Mouse (Mus musculus) midbrain, postnatal 0 days (tissue): ENCODE data around the gene Szrd1. TPM values are rescaled to one million over a fixed set of nuclear protein-coding genes. Genes with fewer than 3 reads are reported as not detected.
A peak's percentile ranks its signal among the peaks of the same experiment; 100 is the strongest.

ENCODE experiments used
- ATAC-seq: fragments of 200-750 bp; cut with Nextera tagmentation; 2 replicates; pipeline ENCODE4 v1.8.0; 2017; ENCODE audit warnings: moderate number of reproducible peaks, mild to moderate bottlenecking, moderate TSS enrichment, moderate library complexity; ENCODE audit not compliant: low FRiP score
- DNase-seq: peaks from one replicate; pipeline ENCODE4 v3.0.0-alpha.2; 2015; ENCODE audit warnings: low spot score
- H3K27ac ChIP-seq: fragments of 300-500 bp; sonication (generic); 2 replicates; pipeline ENCODE4 v1.5.1; 2014; ENCODE audit warnings: low read depth, mild to moderate bottlenecking, low read length, mixed read lengths
- H3K27me3 ChIP-seq: fragments of 300-500 bp; sonication (generic); 2 replicates; pipeline ENCODE4 v1.6.1; 2014; ENCODE audit warnings: low read length, control low read depth, mixed read lengths; ENCODE audit not compliant: insufficient read depth
- H3K36me3 ChIP-seq: fragments of 300-500 bp; sonication (generic); 2 replicates; pipeline ENCODE4 v1.6.1; 2014; ENCODE audit warnings: low read length, control low read depth, mixed read lengths; ENCODE audit not compliant: insufficient read depth
- H3K4me1 ChIP-seq: fragments of 300-500 bp; sonication (generic); 2 replicates; pipeline ENCODE4 v1.6.1; 2014; ENCODE audit warnings: mild to moderate bottlenecking, control low read depth, antibody characterized with exemption, low read length, mixed read lengths; ENCODE audit not compliant: insufficient read depth
- H3K4me2 ChIP-seq: fragments of 300-500 bp; sonication (generic); 2 replicates; pipeline ENCODE4 v1.6.1; 2014; ENCODE audit warnings: low read depth, mild to moderate bottlenecking, low read length, mixed read lengths; ENCODE audit not compliant: poor library complexity, severe bottlenecking
- H3K4me3 ChIP-seq: fragments of 300-500 bp; sonication (generic); 2 replicates; pipeline ENCODE4 v1.5.1; 2014; ENCODE audit warnings: low read depth, mild to moderate bottlenecking, low read length, moderate library complexity
- H3K9ac ChIP-seq: fragments of 300-500 bp; sonication (generic); replicated peaks from 2 replicates; pipeline ENCODE4 v1.6.1; 2014; ENCODE audit warnings: mild to moderate bottlenecking, low read length, moderate library complexity, mixed read lengths; ENCODE audit not compliant: poor library complexity, severe bottlenecking
- H3K9me3 ChIP-seq: fragments of 300-500 bp; sonication (generic); 2 replicates; pipeline ENCODE4 v1.6.1; 2016; ENCODE audit warnings: low read length, control low read depth
- CTCF ChIP-seq: IDR thresholded peaks from 2 replicates; pipeline ENCODE4 v1.5.1; 2016; ENCODE audit warnings: antibody characterized with exemption, mild to moderate bottlenecking
- WGBS: fragments of 180-500 bp; shearing (Covaris S2); extraction: QIAGEN DNeasy Blood & Tissue Kit; methylation state at CpG from one replicate; pipeline ENCODE4 v1.1.7; 2014; 5-methylcytosine and 5-hydroxymethylcytosine counted together
- polyA plus RNA-seq: library from polyadenylated mRNA; unstranded; fragments of >200 nt; fragmentation: Nextera tagmentation; extraction: Ambion mirVana; gene quantifications from 2 replicates; pipeline ENCODE4 v1.2.1, GENCODE M21; 2015
- total RNA-seq: library from RNA; depleted of rRNA; stranded (reverse); fragments of >200 nt; gene quantifications from 2 replicates; pipeline ENCODE4 v1.2.3, GENCODE M21; 2014

Szrd1 gene
- total and polyA plus RNA-seq, 2 experiments from 2014 or later = 13.5 to 64.3 TPM

DNA sequence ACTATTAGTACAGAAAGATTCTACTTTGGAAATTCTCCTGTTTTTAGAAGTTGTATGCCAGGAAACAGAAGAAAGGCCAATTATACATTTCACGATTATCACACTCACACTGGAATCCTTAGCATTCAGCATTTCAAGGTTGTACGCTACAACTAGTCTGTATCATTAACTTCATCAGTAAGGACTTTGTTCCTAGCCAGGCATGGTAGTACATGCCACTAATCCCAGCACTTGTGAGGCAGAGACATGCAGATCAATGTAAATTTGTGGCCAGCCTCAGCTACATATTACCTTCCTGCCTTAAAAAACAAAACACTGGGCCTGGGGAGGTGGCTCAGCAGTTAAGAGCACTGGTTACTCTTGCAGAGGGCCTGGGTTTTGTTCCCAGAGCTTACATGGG is 19.0 kb upstream of the Szrd1 start:
- Histone ChIP-seq H3K27ac (no peak overlapping the region), H3K27me3 (no peaks in the 10 kb centered on the region), H3K9ac (no peak overlapping the region), H3K36me3 (no peaks in the 10 kb centered on the region), H3K4me3 (no peak overlapping the region), H3K4me1 (no peaks in the 10 kb centered on the region), H3K9me3 (no peaks in the 10 kb centered on the region), H3K4me2 (no peak overlapping the region)
- no peak for TF ChIP-seq CTCF
- no peak for ATAC-seq
- DNase-seq = no peak
- 90% methylated on average over 2 of the region's 2 CpGs for WGBS

DNA sequence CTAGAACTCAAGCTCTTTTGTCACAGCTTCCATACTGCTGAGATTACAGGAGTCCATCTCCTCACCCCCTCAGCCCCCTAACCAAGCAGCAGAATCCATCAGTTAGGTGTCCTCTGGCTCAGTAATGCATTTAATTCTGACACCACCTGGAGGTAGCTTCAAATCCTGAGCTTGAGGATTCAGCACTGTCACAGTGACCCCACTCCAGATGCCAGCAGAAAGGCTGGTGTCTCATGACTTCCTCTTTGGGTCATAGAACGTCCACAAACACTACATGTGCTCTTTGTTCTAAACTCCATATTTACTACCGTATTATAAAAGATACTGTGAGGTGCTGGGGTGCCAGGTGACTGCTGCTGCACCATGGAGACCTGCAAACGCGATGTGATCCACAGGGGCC is 17.9 kb upstream of the Szrd1 start:
- Histone ChIP-seq H3K4me2 (no peak overlapping the region), H3K4me3 (no peak overlapping the region), H3K4me1 (no peaks in the 10 kb centered on the region), H3K9me3 (no peaks in the 10 kb centered on the region), H3K27me3 (no peaks in the 10 kb centered on the region), H3K36me3 (no peaks in the 10 kb centered on the region), H3K9ac (no peak overlapping the region), H3K27ac (no peak overlapping the region)
- no peak for DNase-seq
- no peak for TF ChIP-seq CTCF
- 87% methylated on average over 4 of the region's 4 CpGs for WGBS
- no peak for ATAC-seq

DNA sequence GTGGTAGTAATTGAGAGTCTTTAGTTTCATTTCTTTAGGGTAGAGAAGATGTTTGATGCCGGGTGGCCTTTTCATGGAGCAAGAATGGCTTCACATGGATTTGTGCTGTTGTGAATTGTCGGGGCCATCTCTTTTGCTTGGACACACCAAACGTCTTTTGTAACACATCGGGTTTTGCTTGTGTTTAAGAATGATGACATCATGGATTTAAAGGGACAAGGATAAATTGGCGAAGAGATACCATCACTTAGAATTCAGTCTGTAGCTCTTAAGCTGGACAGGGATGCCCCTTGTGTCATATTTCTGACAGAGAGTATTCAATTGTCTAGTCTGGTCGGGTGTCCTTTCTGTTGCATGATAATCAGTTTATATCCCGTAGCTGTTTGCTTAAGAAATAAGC is 9.5 kb upstream of the Szrd1 start:
- no peak for TF ChIP-seq CTCF
- DNase-seq = no peak

DNA sequence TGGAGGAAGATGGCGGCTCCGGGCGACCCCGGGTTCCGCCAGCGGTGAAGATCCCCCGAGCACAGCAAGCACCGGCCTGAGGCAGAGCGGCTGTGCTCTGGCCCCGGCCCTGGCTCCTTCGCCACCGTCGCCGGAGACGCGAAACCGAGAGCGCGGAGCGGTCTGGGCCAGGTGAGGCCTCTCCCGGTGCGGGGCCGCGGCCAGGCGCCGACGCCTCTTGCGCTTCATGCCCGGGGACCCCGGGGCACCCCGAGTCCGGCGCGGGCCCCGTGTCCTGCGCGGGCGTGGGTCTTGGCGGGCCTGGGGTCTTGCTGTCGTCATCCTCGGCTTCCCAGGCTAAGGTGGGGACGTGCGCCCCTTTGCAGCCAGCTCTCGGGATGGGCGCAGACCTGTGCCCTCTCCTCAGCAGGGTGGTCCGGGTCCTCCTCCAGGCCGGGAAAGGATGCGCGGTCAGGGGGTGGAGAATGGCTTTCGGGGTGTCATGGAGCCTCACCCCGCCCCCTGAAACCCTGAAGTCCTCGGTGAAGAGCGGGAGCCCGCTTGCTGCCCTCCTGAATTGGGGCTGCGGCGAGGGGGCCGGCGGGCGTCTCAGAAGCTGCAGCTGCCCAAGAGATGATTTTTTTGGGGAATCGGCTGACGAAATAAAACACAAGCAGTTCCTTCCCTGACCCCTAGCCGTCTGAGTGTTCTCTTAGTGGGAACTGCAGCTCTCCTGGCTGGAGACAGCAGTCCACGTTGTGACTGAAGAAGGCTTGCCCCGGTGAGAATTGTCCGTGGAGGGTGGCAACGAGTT is 8.6 kb upstream of the Szrd1 start:
- TF ChIP-seq CTCF = no peak
- peaks cover 5% of the 10 kb centered on the region for H3K4me1 ChIP-seq
- peak overlapping the region; percentile 74 for H3K4me2 ChIP-seq
- peak overlapping the region; percentile 99 for H3K9ac ChIP-seq
- H3K36me3 ChIP-seq = no peaks in the 10 kb centered on the region
- peak overlapping the region; percentile 96 for H3K27ac ChIP-seq
- H3K4me3 ChIP-seq = peak overlapping the region; percentile 100
- H3K27me3 ChIP-seq = no peaks in the 10 kb centered on the region
- ATAC-seq = peak; percentile 67
- H3K9me3 ChIP-seq = no peaks in the 10 kb centered on the region
- DNase-seq = peak; percentile 54
- under 1% methylated on average over 62 of the region's 66 CpGs for WGBS

More for the DNA sequence above, 9.5 kb upstream of the Szrd1 start:
- Histone ChIP-seq H3K4me2 (peak overlapping the region; percentile 74), H3K4me3 (peak overlapping the region; percentile 100), H3K27ac (no peak overlapping the region), H3K9ac (peak overlapping the region; percentile 99), H3K36me3 (no peaks in the 10 kb centered on the region), H3K27me3 (no peaks in the 10 kb centered on the region), H3K9me3 (no peaks in the 10 kb centered on the region), H3K4me1 (peaks cover 5% of the 10 kb centered on the region)
- no peak for ATAC-seq
- 8% methylated on average over 7 of the region's 7 CpGs for WGBS

DNA sequence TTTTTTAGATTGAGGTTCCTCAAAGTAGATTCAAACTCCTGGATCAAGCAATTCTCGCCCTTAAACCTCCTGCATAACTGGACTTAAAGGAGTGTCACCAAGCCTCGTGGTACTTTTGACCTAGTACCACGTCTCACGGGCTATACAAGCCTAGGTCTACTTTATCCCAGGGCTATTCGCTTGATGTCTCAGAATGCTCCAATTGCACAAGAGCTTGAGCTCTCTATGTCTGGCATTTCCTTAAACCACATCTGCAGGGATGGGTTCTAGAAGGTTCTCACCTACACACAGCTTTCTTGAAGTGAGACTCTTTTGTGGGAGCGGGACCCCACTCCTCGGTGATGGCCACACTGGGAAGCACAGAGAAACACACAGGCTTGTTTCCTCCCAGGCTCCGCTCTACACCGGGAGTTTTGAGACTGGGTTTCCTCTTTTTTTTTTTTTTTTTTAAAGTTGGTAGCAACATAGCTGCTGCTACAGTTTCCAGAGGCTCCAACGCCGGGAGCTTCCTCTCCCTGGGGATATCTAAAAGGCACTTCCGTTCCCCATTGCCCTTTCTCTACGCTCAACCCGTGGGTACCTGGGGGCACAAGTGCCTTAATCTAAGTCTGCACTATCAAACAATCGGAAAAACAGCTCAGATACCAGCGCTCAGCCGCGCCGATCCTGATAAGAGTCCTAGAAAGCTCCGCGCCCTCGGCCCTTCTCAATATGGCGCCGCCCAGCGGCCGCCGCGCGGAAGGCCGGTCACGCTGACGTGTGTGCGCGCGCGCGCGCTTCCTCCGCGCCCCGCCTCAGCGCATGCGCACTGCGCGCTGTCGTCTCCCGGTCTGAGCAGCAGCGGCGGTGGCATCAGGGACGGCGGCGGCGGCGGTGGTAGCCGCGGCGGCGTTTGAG is 7.8 kb upstream of the Szrd1 start, which contains the start of gene Fbxo42:
Fbxo42 (plus strand) TSS at position 802 of the 897 bp plus-strand sequence.
- Histone ChIP-seq H3K4me3 (peak within 1 kb of the TSS; percentile 100), H3K27ac (peak within 1 kb of the TSS; percentile 96), H3K27me3 (no peaks in the 10 kb centered on the region), H3K4me1 (peaks cover 5% of the 10 kb centered on the region), H3K9me3 (no peaks in the 10 kb centered on the region), H3K36me3 (no peaks in the 10 kb centered on the region), H3K9ac (peak within 1 kb of the TSS; percentile 99), H3K4me2 (peak within 1 kb of the TSS; percentile 74)
- peak; percentile 77 for TF ChIP-seq CTCF
- ATAC-seq (peak; percentile 82), DNase-seq (peak; percentile 96)
- 9% methylated on average over 54 of the region's 58 CpGs for WGBS
